Mouse (Mus musculus) G1E (cell line): ENCODE measurements at regions not wholly inside any gene's neighbourhood (a gene's known extent, or its start where the extent isn't known, plus 50 kb on each side); places are given as distances from the start of the nearest gene placed in this dataset.

Source experiments
- ATAC-seq: 2 replicates; pipeline ENCODE4 v1.8.0; 2016; ENCODE audit warnings: mild to moderate bottlenecking; ENCODE audit not compliant: insufficient number of reproducible peaks, poor library complexity, low FRiP score, severe bottlenecking; ENCODE audit errors: extremely low read depth
- DNase-seq: peaks from one replicate; pipeline ENCODE4 v3.0.0; 2012; ENCODE audit warnings: low spot score
- H3K27me3 ChIP-seq: 2 replicates; pipeline ENCODE4 v1.6.1; 2012; ENCODE audit warnings: mild to moderate bottlenecking, low read length, inconsistent platforms; ENCODE audit not compliant: insufficient read depth
- H3K36me3 ChIP-seq: replicated peaks from 2 replicates; pipeline ENCODE3; 2012; ENCODE audit warnings: mild to moderate bottlenecking, inconsistent platforms
- H3K4me1 ChIP-seq: 2 replicates; pipeline ENCODE4 v1.6.1; 2012; ENCODE audit warnings: low read depth, low read length, inconsistent platforms, mixed read lengths; ENCODE audit not compliant: insufficient read depth
- H3K4me3 ChIP-seq: 2 replicates; pipeline ENCODE4 v1.5.1; 2012; ENCODE audit warnings: low read depth, mild to moderate bottlenecking, inconsistent platforms, low read length, moderate library complexity, mixed read lengths
- H3K9me3 ChIP-seq: replicated peaks from 2 replicates; pipeline ENCODE4 v1.6.1; 2012; ENCODE audit warnings: inconsistent platforms
- CTCF ChIP-seq: IDR thresholded peaks from 2 replicates; pipeline ENCODE4 v1.5.1; 2012; ENCODE audit warnings: low read depth, low read length, inconsistent platforms, mixed read lengths
- GATA1 ChIP-seq: IDR thresholded peaks from 2 replicates; pipeline ENCODE4 v1.6.1; 2012; ENCODE audit warnings: borderline replicate concordance, low read length, inconsistent platforms, mixed read lengths
- GATA2 ChIP-seq: IDR thresholded peaks from 2 replicates; pipeline ENCODE4 v1.6.1; 2012; ENCODE audit warnings: low read depth, low read length, inconsistent platforms, borderline replicate concordance
- POLR2AphosphoS5 ChIP-seq: IDR thresholded peaks from 2 replicates; pipeline ENCODE4 v1.6.1; 2012; ENCODE audit warnings: low read depth, low read length, inconsistent platforms; ENCODE audit not compliant: insufficient replicate concordance
- TAL1 ChIP-seq: conservative IDR thresholded peaks from 2 replicates; pipeline ENCODE4 v1.6.1; 2012; ENCODE audit warnings: low read depth, low read length, inconsistent platforms, mixed read lengths

DNA sequence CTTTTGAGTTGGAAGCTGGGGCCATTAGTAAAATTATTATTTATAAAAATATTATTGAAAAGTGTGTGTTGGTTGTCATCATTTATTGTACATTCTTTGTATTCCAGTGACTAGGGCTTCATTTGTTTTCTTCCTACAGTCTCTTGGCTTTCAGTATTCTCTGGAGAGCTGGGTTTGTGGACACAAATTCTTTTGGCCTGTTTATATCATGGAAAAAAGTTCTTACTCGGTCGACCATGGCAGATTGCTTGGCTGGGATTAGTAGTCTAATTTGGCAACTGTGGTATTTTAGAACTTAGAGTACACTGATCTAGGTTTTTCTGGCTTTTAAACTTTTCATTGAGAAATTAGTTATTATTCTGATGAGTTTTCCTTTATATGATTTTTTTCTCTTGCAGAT lies 183.6 kb downstream of the 1700064H15Rik start:
- ATAC-seq: no peak
- TF ChIP-seq CTCF (no peak), TAL1 (no peak), GATA2 (no peak)

DNA sequence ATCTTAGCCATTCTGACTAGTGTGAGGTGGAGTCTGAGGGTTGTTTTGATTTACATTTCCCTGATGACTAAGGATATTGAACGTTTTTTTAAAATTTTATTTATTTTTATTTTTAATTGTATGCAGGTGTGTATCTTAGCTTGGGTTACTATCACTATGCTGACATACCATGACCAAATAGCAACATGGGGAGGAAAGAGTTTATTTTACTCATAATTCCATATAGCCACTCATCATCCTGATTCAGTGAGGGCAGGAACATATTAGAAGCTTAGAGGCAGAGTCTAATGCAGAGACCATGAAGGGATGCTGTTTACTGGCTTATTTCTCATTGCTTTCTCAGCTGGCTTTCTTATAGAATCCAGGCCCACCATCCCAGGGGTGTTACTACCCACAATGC lies 186.7 kb downstream of the 1700064H15Rik start:
- H3K9me3 ChIP-seq: no peaks in the 10 kb centered on the region
- TF ChIP-seq GATA2 (no peak), CTCF (no peak), POLR2AphosphoS5 (no peak), GATA1 (no peak), TAL1 (no peak)
- DNase-seq: no peak
- no peak overlapping the region for H3K4me3 ChIP-seq
- H3K27me3 ChIP-seq: no peaks in the 10 kb centered on the region
- ATAC-seq: no peak
- H3K4me1 ChIP-seq: no peaks in the 10 kb centered on the region
- H3K36me3 ChIP-seq: no peaks in the 10 kb centered on the region

More for the DNA sequence above, 183.6 kb downstream of the 1700064H15Rik start:
- H3K4me1 ChIP-seq: no peaks in the 10 kb centered on the region
- H3K4me3 ChIP-seq: no peak overlapping the region
- H3K9me3 ChIP-seq: no peaks in the 10 kb centered on the region
- DNase-seq: no peak
- H3K36me3 ChIP-seq: no peaks in the 10 kb centered on the region
- no peaks in the 10 kb centered on the region; the same call in 1 of the 2 replicates for H3K27me3 ChIP-seq

DNA sequence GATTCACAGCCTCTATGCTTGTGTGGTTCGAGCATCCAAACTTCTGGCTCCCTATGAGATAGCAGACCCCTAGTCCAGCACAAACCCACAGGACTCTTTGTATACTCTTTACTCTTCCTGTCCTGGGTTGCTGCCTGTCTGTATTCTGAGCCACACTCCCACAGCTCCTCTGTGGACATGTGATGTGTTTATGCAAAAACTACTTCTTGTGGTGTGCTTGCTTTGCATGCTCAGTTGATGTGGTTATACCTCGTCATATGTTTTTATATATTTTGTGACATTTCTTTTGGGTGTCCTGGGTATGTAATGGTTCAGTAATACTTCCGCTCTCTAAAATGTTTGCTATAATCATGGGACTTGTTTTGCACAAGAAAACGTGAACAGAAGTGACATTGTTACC lies 198.3 kb downstream of the 1700064H15Rik start:
- no peak for DNase-seq
- H3K36me3 ChIP-seq: no peaks in the 10 kb centered on the region
- H3K4me3 ChIP-seq: no peak overlapping the region
- peaks cover 4% of the 10 kb centered on the region; the same call in 1 of the 2 replicates for H3K27me3 ChIP-seq
- H3K4me1 ChIP-seq: no peaks in the 10 kb centered on the region
- no peak for ATAC-seq
- no peak for TF ChIP-seq CTCF
- H3K9me3 ChIP-seq: no peaks in the 10 kb centered on the region

- ATAC-seq: no peak
- no peak for DNase-seq
- no peaks in the 10 kb centered on the region for H3K4me1 ChIP-seq
Measured at GRCm38 (mm10) chr3:19429422-19430076, 198.9 kb downstream of the 1700064H15Rik start.

DNA sequence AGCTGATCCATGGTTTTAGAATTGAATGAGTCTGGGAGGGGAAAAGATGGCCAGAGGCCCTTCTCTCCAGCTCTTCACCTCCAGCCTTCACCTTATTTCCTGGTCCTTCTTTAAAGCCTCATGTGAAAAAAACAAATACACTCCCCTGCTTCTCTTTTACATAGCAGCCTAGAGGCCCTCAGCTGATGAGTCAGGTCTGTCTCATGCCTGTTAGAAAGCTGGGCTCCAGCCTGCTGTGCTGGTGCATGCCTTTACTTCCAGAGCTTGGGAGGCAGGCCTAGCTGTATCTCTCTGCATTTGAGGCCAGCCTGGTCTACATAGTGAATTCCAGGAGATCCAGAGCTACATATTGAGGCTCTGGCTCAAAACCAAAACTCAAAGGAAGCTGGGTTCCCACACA lies 199.5 kb downstream of the 1700064H15Rik start:
- TF ChIP-seq TAL1: no peak
- TF ChIP-seq GATA1: no peak
- no peak for TF ChIP-seq GATA2
- no peak for TF ChIP-seq POLR2AphosphoS5
- TF ChIP-seq CTCF: no peak
- DNase-seq: no peak
- no peak for ATAC-seq

More at GRCm38 (mm10) chr3:19429422-19430076, 198.9 kb downstream of the 1700064H15Rik start:
- Histone ChIP-seq H3K36me3 (no peaks in the 10 kb centered on the region), H3K4me3 (no peak overlapping the region), H3K9me3 (no peaks in the 10 kb centered on the region), H3K27me3 (peaks cover 4% of the 10 kb centered on the region; the same call in 1 of the 2 replicates)
- no peak for TF ChIP-seq TAL1
- no peak for TF ChIP-seq POLR2AphosphoS5
- no peak for TF ChIP-seq GATA2
- no peak for TF ChIP-seq GATA1
- no peak for TF ChIP-seq CTCF

DNA sequence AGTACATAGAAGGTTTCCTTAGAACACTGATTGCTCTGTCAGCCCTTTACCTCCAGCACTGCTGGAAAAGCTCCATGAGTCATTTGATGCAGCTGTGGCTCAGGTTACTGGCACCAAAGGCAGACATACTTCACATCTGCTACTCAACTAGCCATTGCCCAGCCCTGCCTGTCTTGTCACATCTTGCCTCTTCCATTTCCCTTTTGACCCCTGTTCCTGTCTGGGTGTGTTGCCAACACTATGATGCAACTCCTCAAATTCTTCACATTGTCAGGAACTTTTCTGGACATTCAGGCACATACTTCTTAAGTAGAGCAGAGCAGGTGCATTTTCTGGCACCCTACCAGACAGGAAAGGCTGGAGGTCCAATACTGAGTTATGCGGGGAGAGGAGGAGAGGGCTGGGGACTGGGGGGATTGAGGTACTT lies 202.3 kb downstream of the 1700064H15Rik start:
- TF ChIP-seq GATA2 (no peak), GATA1 (no peak), CTCF (no peak), POLR2AphosphoS5 (no peak), TAL1 (no peak)
- no peaks in the 10 kb centered on the region for H3K36me3 ChIP-seq
- H3K4me1 ChIP-seq: no peaks in the 10 kb centered on the region
- DNase-seq (no peak), ATAC-seq (no peak)
- H3K4me3 ChIP-seq: no peak overlapping the region
- H3K27me3 ChIP-seq: no peaks in the 10 kb centered on the region
- H3K9me3 ChIP-seq: no peaks in the 10 kb centered on the region

More for the DNA sequence above, 199.5 kb downstream of the 1700064H15Rik start:
- Histone ChIP-seq H3K36me3 (no peaks in the 10 kb centered on the region), H3K27me3 (peaks cover 4% of the 10 kb centered on the region; the same call in 1 of the 2 replicates), H3K9me3 (no peaks in the 10 kb centered on the region), H3K4me1 (no peaks in the 10 kb centered on the region), H3K4me3 (no peak overlapping the region)

- Histone ChIP-seq H3K4me1 (no peaks in the 10 kb centered on the region), H3K9me3 (no peaks in the 10 kb centered on the region), H3K36me3 (no peaks in the 10 kb centered on the region), H3K27me3 (no peaks in the 10 kb centered on the region), H3K4me3 (no peak overlapping the region)
- ATAC-seq: no peak
- no peak for DNase-seq
- TF ChIP-seq POLR2AphosphoS5 (no peak), CTCF (no peak), GATA2 (no peak), GATA1 (no peak), TAL1 (no peak)
Measured at GRCm38 (mm10) chr3:19425322-19425721, 203.2 kb downstream of the 1700064H15Rik start.
